8 mouse cellular contexts compared by ENCODE assay signal in the genomic region with DNA sequence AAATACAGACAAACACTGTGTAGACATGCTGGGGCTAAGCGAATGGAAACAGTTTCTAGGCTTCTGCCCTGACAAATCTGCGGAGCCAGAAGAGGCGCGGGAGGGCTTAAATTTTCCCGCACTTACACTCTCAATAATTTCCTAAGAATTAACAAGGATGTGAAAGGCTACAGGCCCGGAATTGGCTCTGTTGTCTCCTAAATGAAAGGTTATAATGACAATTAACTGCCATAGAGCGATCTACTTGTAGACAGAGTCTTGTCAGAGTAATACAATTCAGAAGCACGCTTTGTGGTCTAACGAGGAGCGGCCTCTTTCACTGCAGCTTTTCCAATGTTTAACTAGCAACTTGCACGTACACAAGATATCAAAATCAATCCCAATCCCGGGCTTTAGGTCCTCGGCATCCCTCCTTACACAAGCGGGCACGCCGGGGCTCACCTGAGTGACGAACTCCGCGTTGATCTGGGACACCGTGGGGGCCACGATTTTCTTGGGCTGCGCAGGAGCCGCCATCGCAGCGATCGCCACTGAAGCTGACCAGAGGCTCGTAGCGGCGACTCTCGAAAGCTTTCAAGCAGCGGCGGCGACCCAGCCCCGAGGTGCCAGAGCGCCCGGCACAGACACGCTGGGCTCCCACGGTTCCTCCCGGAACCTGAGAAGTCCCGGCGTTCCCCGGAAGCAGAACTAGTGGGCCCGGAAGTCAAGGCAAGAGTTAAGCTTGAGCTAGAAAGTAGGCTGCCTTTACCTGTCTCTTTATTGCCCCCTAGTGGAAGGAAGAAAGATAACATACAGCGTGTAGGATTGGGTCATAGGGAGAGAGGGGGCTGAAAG. TPM values are rescaled to one million over a fixed set of nuclear protein-coding genes. Genes with fewer than 3 reads are reported as not detected.
A peak's percentile ranks its signal among the peaks of the same experiment; 100 is the strongest.
DNase-seq lines count a peak whose midpoint lies in the region; ATAC-seq and TF ChIP-seq lines count a peak whose summit lies in the region.

No protein-coding gene starts in this region.

- H3K27me3 ChIP-seq in C2C12 (ENCODE audit: control insufficient read depth, insufficient read depth, insufficient read length) = no peaks in the 10 kb centered on the region
- H3K27me3 ChIP-seq in heart, embryonic 10.5 days (ENCODE audit: insufficient read depth, poor library complexity, severe bottlenecking) = 0 out of 2 replicates have a peak, but pooled peaks cover 5% of the 10 kb centered on the region
- no peaks in the 10 kb centered on the region for H3K27me3 ChIP-seq in kidney, embryonic 15.5 days

- DNase-seq in brain, adult 2 months (ENCODE audit: low read depth, low spot score) = peak; percentile 96
- peak; percentile 92 for DNase-seq in heart, embryonic 10.5 days (ENCODE audit: low spot score)
- peak; percentile 86 for DNase-seq in liver
- DNase-seq in spleen, postnatal 4 days (ENCODE audit: low spot score in 2 of 2) = peak; percentile 75 to 87

- H3K4me1 ChIP-seq in heart, embryonic 10.5 days = peaks cover 11% of the 10 kb centered on the region
- peaks cover 8% of the 10 kb centered on the region for H3K4me1 ChIP-seq in kidney, embryonic 15.5 days

- H3K9ac ChIP-seq in kidney, embryonic 15.5 days = peak overlapping the region; percentile 84

- H3K4me3 ChIP-seq in C2C12 (ENCODE audit: insufficient read depth, poor library complexity, severe bottlenecking) = peak overlapping the region; percentile 96
- H3K4me3 ChIP-seq in heart, embryonic 10.5 days = peak overlapping the region; percentile 95
- peak overlapping the region; percentile 85 for H3K4me3 ChIP-seq in kidney, embryonic 15.5 days (replicated peaks)

- under 1% methylated on average over 44 of the region's 44 CpGs for WGBS in heart, embryonic 10.5 days
- WGBS in kidney, embryonic 15.5 days = under 1% methylated on average over 44 of the region's 44 CpGs

- peaks cover 36% of the 10 kb centered on the region for H3K79me3 ChIP-seq in C2C12 (ENCODE audit: low read depth)

- H3K36me3 ChIP-seq in C2C12 (ENCODE audit: control insufficient read depth, insufficient read depth) = peaks cover 17% of the 10 kb centered on the region
- H3K36me3 ChIP-seq in heart, embryonic 10.5 days = peaks cover 20% of the 10 kb centered on the region
- H3K36me3 ChIP-seq in kidney, embryonic 15.5 days = peaks cover 12% of the 10 kb centered on the region

- ATAC-seq in erythroblast, adult 5-6 weeks (replicated peaks; ENCODE audit: low FRiP score, poor library complexity, severe bottlenecking) = peak; percentile 95
- ATAC-seq in kidney, embryonic 15.5 days (replicated peaks; ENCODE audit: low FRiP score) = peak; percentile 97
- ATAC-seq in monocyte, adult 5-6 weeks (replicated peaks; ENCODE audit: insufficient number of reproducible peaks, low FRiP score, low TSS enrichment, poor library complexity, severe bottlenecking) = peak; percentile 97

- TF ChIP-seq CTCF in C2C12 (IDR thresholded peaks at IDR 0.05; ENCODE audit: control insufficient read depth, insufficient read depth, insufficient read length) = no peak

- H3K79me2 ChIP-seq in C2C12 (ENCODE audit: control insufficient read depth, insufficient read depth) = peaks cover 42% of the 10 kb centered on the region

- no peaks in the 10 kb centered on the region for H3K9me3 ChIP-seq in heart, embryonic 10.5 days
- H3K9me3 ChIP-seq in kidney, embryonic 15.5 days (replicated peaks) = no peaks in the 10 kb centered on the region

- H3K4me2 ChIP-seq in kidney, embryonic 15.5 days = peak overlapping the region; percentile 80

- H3K27ac ChIP-seq in heart, embryonic 10.5 days = peak overlapping the region; percentile 92
- H3K27ac ChIP-seq in kidney, embryonic 15.5 days = peak overlapping the region; percentile 25; the same call in 1 of the 2 replicates

- peak overlapping the region; percentile 100 for H3ac ChIP-seq in C2C12 (ENCODE audit: control insufficient read depth, insufficient read length, low read depth)

TF ChIP-seq in C2C12, 6 proteins besides CTCF, POLR2A, EP300 and RAD21:
- TF ChIP-seq MYOG (IDR thresholded peaks at IDR 0.05; ENCODE audit: control insufficient read depth, extremely low read depth, insufficient read length) (no peak), CEBPB (IDR thresholded peaks at IDR 0.05; ENCODE audit: low read depth) (no peak), USF1 (IDR thresholded peaks at IDR 0.05; ENCODE audit: low read depth) (no peak), MAX (IDR thresholded peaks at IDR 0.05) (no peak), MYOD1 (IDR thresholded peaks at IDR 0.05; ENCODE audit: control insufficient read depth, insufficient read length, low read depth) (no peak), FOSL1 (IDR thresholded peaks at IDR 0.05; ENCODE audit: insufficient read depth, low read length, poor library complexity, severe bottlenecking) (no peak)

RNA-seq across cellular contexts. Expression of gene Aqr, which starts 12.0 kb away (rescaled TPM):
- polyA plus RNA-seq in C2C12 (2012; fragmentation: generic; extraction: Trizol) = 15.2 TPM
- 9.8 and 23.8 TPM in 2 replicates for total RNA-seq in erythroblast, adult 5-6 weeks (2015; ENCODE audit: low replicate concordance)
- total RNA-seq in erythroblast, adult 5-6 weeks (2017; ENCODE audit: low replicate concordance) = 11.0 and 15.0 TPM in 2 replicates
- polyA plus RNA-seq in heart, embryonic 10.5 days (2016; fragmentation: Nextera tagmentation; extraction: Ambion mirVana) = 31.1 and 39.0 TPM in 2 replicates
- 43.8 and 46.4 TPM in 2 replicates for polyA plus RNA-seq in kidney, embryonic 15.5 days (2015; fragmentation: Nextera tagmentation; extraction: Ambion mirVana)
- total RNA-seq in monocyte, adult 5-6 weeks (2017) = 49.2 to 85.2 TPM (median 72.3 TPM) in 3 replicates

RNA-seq across cellular contexts. Expression of gene Zfp770, which starts 26.4 kb away (rescaled TPM):
- 1.7 TPM for polyA plus RNA-seq in C2C12 (2012; fragmentation: generic; extraction: Trizol)
- 4.0 and 7.5 TPM in 2 replicates for total RNA-seq in erythroblast, adult 5-6 weeks (2015; ENCODE audit: low replicate concordance)
- total RNA-seq in erythroblast, adult 5-6 weeks (2017; ENCODE audit: low replicate concordance) = 0.51 and 1.5 TPM in 2 replicates
- polyA plus RNA-seq in heart, embryonic 10.5 days (2016; fragmentation: Nextera tagmentation; extraction: Ambion mirVana) = 2.8 and 3.2 TPM in 2 replicates
- polyA plus RNA-seq in kidney, embryonic 15.5 days (2015; fragmentation: Nextera tagmentation; extraction: Ambion mirVana) = 4.6 and 5.0 TPM in 2 replicates
- total RNA-seq in monocyte, adult 5-6 weeks (2017) = 18.5 to 31.9 TPM (median 22.4 TPM) in 3 replicates

Comparison
In these comparisons a context has a peak if more than half of its experiments do, and no peak if none do; other contexts are left out.
1. Peak in every context shown above with its lines: DNase-seq, ATAC-seq, H3K4me3 ChIP-seq and H3K27ac ChIP-seq.